Mouse (Mus musculus) limb, embryonic 13.5 days (tissue): ENCODE data around the gene Ripply2. TPM values are rescaled to one million over a fixed set of nuclear protein-coding genes. Genes with fewer than 3 reads are reported as not detected.
A peak's percentile ranks its signal among the peaks of the same experiment; 100 is the strongest.

ENCODE experiments used
- ATAC-seq: fragments of 200-750 bp; cut with Nextera tagmentation; 2 replicates; pipeline ENCODE4 v1.8.0; 2017; ENCODE audit warnings: low read depth, moderate number of reproducible peaks, moderate TSS enrichment; ENCODE audit not compliant: low FRiP score
- H3K27ac ChIP-seq: fragments of 300-500 bp; sonication (generic); 2 replicates; pipeline ENCODE4 v1.5.1; 2015; ENCODE audit warnings: inconsistent platforms, mild to moderate bottlenecking, moderate library complexity
- H3K27me3 ChIP-seq: fragments of 300-500 bp; sonication (generic); 2 replicates; pipeline ENCODE4 v1.6.1; 2015; ENCODE audit warnings: mild to moderate bottlenecking, inconsistent platforms
- H3K36me3 ChIP-seq: fragments of 300-500 bp; sonication (generic); 2 replicates; pipeline ENCODE4 v1.6.1; 2015; ENCODE audit warnings: inconsistent platforms, mild to moderate bottlenecking, moderate library complexity
- H3K4me1 ChIP-seq: fragments of 300-500 bp; sonication (generic); 2 replicates; pipeline ENCODE4 v1.6.1; 2015; ENCODE audit warnings: inconsistent platforms
- H3K4me2 ChIP-seq: fragments of 300-500 bp; sonication (generic); replicated peaks from 2 replicates; pipeline ENCODE4 v1.6.1; 2015; ENCODE audit warnings: inconsistent platforms, mild to moderate bottlenecking, moderate library complexity
- H3K4me3 ChIP-seq: fragments of 300-500 bp; sonication (generic); 2 replicates; pipeline ENCODE4 v1.5.1; 2015; ENCODE audit warnings: moderate library complexity, mild to moderate bottlenecking, inconsistent platforms
- H3K9ac ChIP-seq: fragments of 300-500 bp; sonication (generic); 2 replicates; pipeline ENCODE4 v1.6.1; 2015; ENCODE audit warnings: mild to moderate bottlenecking, inconsistent platforms
- H3K9me3 ChIP-seq: fragments of 300-500 bp; sonication (generic); 2 replicates; pipeline ENCODE4 v1.6.1; 2016; ENCODE audit warnings: inconsistent platforms
- WGBS: fragments of 180-500 bp; shearing (Covaris S2); methylation state at CpG from one replicate; pipeline ENCODE4 v1.1.7; 2015; 5-methylcytosine and 5-hydroxymethylcytosine counted together
- polyA plus RNA-seq: library from polyadenylated mRNA; unstranded; fragments of >200 nt; fragmentation: Nextera tagmentation; extraction: Ambion mirVana; gene quantifications from 2 replicates; pipeline ENCODE4 v1.2.1, GENCODE M21; 2015

Ripply2 gene
- polyA plus RNA-seq, 1 experiment from 2014 or later: not detected

DNA sequence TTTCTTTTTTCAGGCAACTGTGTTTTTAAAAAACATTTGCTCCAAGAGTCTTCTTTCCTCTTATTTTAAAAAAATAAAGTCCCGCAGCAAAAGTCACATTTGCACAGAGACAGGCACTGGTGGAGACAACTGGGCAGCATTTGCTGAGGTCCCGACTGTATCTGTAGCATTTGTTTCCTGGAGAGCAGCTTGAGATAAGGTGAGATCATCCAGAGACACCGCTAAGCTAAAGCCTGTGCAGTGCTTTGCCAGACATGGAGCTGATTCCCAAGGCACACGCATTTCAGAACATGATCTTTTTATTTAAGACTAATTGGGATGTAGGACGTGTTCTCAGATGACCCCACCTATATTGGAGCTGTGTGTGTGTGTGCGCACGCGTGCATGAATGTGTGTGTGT, 23.6 kb upstream of the Ripply2 start:
- no peak overlapping the region for H3K4me3 ChIP-seq
- no peaks in the 10 kb centered on the region for H3K27me3 ChIP-seq
- no peaks in the 10 kb centered on the region for H3K9me3 ChIP-seq
- no peak overlapping the region for H3K4me2 ChIP-seq
- ATAC-seq: no peak
- H3K9ac ChIP-seq: no peak overlapping the region
- no peaks in the 10 kb centered on the region for H3K36me3 ChIP-seq
- WGBS: 71% methylated on average over 8 of the region's 8 CpGs
- H3K4me1 ChIP-seq: 0 out of 2 replicates have a peak, but pooled peaks cover 3% of the 10 kb centered on the region
- H3K27ac ChIP-seq: no peak overlapping the region

DNA sequence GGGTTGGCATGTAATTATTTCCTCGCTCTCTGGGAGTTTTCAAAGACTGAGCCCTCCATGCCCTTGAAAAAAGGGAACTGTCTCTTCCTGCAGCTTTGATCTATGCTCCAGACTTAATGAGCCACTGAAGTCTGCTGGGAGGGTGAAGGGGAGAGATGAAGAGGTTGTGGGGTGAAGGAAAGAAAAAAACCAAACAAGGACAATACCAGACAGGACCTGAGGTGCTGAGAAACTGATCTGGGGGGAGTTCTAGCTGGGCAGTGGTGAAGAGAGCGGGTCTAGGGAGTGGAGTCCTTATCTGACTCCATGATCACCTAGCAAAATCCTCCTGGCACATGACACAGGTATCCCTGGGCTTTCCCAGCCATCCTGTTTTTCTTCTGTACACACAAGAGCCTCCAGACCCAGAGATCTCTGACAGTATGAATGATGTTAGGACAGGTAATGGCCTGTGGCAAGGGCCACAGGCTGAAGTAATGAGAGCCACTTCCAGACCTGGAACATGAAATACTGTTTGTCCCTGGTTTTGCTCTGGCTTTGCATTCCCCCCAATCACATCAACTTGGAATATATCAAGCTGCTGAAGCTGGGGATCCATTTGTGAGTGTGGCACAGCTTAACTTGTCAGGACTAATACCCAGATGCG, 18.2 kb upstream of the Ripply2 start:
- 30% methylated on average over 3 of the region's 3 CpGs for WGBS
- no peaks in the 10 kb centered on the region for H3K4me1 ChIP-seq
- ATAC-seq: no peak
- no peak overlapping the region for H3K4me2 ChIP-seq
- no peaks in the 10 kb centered on the region for H3K36me3 ChIP-seq
- no peak overlapping the region for H3K27ac ChIP-seq
- H3K4me3 ChIP-seq: no peak overlapping the region
- H3K9me3 ChIP-seq: no peaks in the 10 kb centered on the region
- H3K9ac ChIP-seq: no peak overlapping the region
- no peaks in the 10 kb centered on the region for H3K27me3 ChIP-seq

DNA sequence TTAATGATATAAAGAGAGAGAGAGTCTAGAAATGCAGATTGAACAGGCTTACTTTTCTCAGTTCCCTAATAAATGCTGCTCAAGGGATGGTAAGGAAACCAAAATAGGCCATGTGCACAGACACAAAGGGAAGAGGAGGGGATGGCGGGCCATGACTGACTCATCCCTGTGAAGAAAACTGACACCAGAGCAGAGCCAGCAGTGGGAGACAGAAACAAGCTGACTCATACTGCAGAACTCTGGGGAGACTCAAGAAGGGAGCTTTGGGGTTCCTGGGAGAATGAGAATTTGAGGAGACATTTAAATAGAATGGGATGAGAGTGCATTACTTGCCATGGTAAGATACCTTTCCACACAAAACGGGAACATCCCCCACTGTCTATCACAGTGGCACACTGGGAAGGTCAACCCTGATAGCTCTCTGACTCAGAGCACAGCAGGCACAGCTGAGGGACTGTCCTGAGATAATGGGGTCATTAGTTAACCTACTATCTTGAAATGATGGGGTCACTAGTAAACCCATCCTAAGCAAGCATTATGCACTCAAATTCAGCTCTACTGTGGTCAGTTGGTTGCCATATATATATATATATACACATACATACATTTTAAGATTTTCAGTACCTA, 15.3 kb upstream of the Ripply2 start:
- H3K27me3 ChIP-seq: no peaks in the 10 kb centered on the region
- H3K4me3 ChIP-seq: no peak overlapping the region
- ATAC-seq: no peak
- no peak overlapping the region for H3K27ac ChIP-seq
- H3K36me3 ChIP-seq: no peaks in the 10 kb centered on the region
- H3K9ac ChIP-seq: no peak overlapping the region
- no peaks in the 10 kb centered on the region for H3K4me1 ChIP-seq
- H3K9me3 ChIP-seq: no peaks in the 10 kb centered on the region
- H3K4me2 ChIP-seq: no peak overlapping the region
- 68% methylated on average over 2 of the region's 2 CpGs for WGBS

DNA sequence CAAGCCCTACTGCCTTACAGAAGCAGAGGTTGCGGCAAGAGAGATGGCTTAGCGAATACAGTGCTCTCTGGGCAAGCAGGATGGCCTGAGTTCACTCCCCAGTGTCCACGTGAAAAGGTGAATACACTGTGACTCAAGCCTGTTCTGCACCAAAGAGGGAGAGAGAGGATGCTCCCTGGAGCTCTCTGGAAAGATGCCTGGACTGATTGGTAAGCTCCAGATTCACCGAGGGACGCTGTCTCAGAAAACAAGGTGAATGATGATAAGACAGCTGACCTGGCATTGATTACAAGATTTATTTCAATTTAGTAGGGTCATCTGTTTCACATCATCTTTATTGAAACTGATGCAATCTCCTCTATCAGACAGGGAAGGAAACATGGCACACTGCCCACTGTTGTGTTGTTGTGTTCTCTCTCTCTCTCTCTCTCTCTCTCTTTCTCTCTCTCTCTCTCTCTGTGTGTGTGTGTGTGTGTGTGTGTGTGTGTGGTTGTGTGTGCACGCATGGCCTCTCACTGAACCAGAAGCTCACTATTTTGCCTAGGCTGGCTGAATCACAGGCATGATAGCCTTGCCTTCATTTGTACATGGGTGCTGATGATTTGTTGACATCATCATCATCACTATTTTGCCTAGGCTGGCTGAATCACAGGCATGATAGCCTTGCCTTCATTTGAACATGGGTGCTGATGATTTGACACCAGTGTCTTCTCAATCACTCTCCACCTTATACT, 10.5 kb upstream of the Ripply2 start:
- Histone ChIP-seq H3K36me3 (no peaks in the 10 kb centered on the region), H3K27ac (no peak overlapping the region), H3K4me2 (no peak overlapping the region), H3K4me3 (no peak overlapping the region), H3K9ac (no peak overlapping the region), H3K9me3 (no peaks in the 10 kb centered on the region), H3K4me1 (no peaks in the 10 kb centered on the region), H3K27me3 (0 out of 2 replicates have a peak, but pooled peaks cover 3% of the 10 kb centered on the region)
- no peak for ATAC-seq
- 61% methylated on average over 6 of the region's 6 CpGs for WGBS

DNA sequence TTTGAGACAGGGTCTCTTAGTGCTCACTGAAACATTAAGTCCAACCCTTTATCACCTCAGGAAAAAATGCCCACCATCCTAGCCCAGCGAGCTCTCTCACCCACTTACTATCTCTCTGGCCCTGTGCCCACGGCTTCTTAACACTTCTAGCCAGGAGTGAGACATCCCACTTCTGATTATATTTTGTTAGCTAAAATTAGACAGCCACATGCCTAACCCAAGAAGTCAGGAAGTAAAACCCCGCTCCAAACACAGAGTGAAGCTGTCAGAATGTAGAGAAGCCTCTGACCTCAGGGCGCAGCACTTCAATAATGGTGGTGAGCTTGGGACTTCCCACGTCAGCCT, 9.9 kb upstream of the Ripply2 start:
- H3K36me3 ChIP-seq: no peaks in the 10 kb centered on the region
- 62% methylated on average over 5 of the region's 5 CpGs for WGBS
- no peak overlapping the region for H3K4me3 ChIP-seq
- no peak overlapping the region for H3K9ac ChIP-seq
- 0 out of 2 replicates have a peak, but pooled peaks cover 3% of the 10 kb centered on the region for H3K27me3 ChIP-seq
- no peaks in the 10 kb centered on the region for H3K4me1 ChIP-seq
- no peak for ATAC-seq
- H3K4me2 ChIP-seq: no peak overlapping the region
- no peak overlapping the region for H3K27ac ChIP-seq
- no peaks in the 10 kb centered on the region for H3K9me3 ChIP-seq

DNA sequence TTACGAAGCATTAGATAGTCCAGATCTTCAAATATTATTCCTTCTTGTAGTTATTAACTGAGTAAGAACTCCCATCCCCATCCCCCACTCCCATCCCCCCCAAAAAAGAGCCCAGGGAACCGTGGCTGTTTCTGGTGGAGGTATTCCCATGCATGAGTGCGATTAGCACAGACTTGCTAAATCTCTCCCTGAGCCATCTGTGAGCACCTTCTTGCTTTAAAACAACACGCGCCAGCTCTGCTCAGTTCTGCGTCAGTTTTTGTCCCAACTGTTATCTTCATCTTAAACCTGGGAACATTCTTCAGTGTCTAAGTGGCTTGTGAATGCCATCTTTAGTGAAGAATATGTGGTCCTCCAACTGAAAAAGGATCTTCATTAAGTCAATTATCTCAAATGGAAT, 6.8 kb upstream of the Ripply2 start:
- Histone ChIP-seq H3K9ac (no peak overlapping the region), H3K9me3 (no peaks in the 10 kb centered on the region), H3K4me1 (no peaks in the 10 kb centered on the region), H3K27me3 (peaks cover 20% of the 10 kb centered on the region), H3K36me3 (no peaks in the 10 kb centered on the region), H3K27ac (no peak overlapping the region), H3K4me2 (no peak overlapping the region), H3K4me3 (no peak overlapping the region)
- ATAC-seq: no peak
- WGBS: 44% methylated on average over 6 of the region's 6 CpGs

DNA sequence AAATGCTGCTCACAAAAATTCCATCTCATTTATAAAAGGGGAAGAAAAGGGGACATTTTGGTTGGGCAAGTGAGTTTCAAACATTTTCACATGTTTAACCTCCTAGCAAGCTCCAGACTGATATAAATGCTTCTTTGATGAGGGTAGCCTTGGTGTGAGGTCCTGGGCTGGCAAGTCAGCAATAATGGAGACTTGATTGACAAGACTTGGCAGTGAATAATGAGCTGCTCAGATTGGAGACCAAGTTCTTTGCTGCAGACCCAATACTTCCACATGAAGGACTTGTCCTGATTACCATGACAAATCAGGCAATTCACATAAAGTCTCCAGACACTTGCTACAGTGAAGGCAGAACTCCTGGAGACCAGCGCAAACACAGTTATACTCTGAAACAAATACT, 6.4 kb upstream of the Ripply2 start:
- H3K9ac ChIP-seq: no peak overlapping the region
- H3K4me3 ChIP-seq: no peak overlapping the region
- WGBS: 84% methylated on average over 1 of the region's 1 CpGs
- H3K9me3 ChIP-seq: no peaks in the 10 kb centered on the region
- no peak overlapping the region for H3K4me2 ChIP-seq
- peaks cover 23% of the 10 kb centered on the region for H3K27me3 ChIP-seq
- no peak for ATAC-seq
- no peaks in the 10 kb centered on the region for H3K4me1 ChIP-seq
- no peak overlapping the region for H3K27ac ChIP-seq
- no peaks in the 10 kb centered on the region for H3K36me3 ChIP-seq

DNA sequence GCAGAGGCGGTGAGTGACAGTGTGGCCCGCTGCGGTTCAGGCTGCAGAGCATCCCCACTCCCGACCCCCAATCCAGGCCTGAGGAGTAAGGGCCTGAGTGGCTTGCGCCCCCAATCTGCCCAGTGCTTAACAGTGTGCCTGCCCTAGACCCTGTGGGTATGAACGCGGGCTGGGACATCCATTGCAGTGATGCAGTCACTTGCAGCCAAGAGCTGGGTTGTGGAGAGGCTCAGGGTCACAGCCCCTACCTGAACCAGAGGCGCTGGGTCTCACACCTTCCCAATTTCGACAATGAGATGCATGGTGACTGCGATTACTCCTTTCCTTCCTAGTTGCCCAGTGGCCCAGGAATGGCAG, 579 bp downstream of the Ripply2 start:
- WGBS: 3% methylated on average over 10 of the region's 10 CpGs
- ATAC-seq: no peak
- Histone ChIP-seq H3K4me2 (peak overlapping the region; percentile 86), H3K4me1 (peaks cover 11% of the 10 kb centered on the region), H3K27ac (no peak overlapping the region), H3K9me3 (no peaks in the 10 kb centered on the region), H3K36me3 (no peaks in the 10 kb centered on the region), H3K9ac (peak overlapping the region; percentile 59), H3K4me3 (peak overlapping the region; percentile 51), H3K27me3 (peaks cover 64% of the 10 kb centered on the region)

DNA sequence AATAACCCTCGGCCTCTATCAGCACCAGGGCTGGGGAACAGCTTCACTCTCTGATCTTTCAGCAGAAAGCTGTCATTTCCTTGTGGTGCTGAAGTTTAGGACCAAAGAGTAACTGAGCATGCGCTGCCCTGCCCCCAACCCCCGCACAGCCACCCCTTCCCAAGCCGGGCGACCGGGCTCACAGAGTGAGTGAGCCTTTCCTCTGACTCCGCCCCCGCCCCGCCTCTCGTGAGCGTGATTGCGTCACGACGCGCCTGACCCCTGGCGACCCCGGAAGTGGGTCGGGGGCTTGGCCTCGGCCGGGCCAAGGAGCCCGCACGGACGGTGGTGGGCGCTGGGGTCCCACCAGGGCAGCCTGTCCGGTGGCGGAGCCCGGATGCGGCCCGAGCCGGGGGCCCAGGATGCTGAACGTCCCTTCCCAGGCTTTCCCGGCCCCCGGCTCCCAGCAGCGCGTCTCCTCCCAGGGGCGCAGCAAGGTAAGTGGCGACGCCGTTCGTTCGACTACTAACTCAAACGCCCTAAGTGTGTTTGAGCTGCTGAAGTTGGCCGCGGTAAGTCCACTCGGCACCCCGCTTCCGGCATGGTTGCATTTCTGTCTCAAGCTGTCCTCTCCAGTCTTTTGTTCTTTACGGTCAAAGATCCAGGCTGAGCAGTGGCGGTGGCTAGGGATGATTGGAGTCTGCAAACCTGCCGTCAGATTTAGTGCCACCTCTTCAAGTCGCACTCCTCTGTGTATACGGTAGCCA, 6.6 kb downstream of the Ripply2 start, which contains the start of gene Cyb5r4:
Cyb5r4 (plus strand) TSS at position 237 of the 746 bp plus-strand sequence.
- no peaks in the 10 kb centered on the region for H3K36me3 ChIP-seq
- peaks cover 14% of the 10 kb centered on the region for H3K27me3 ChIP-seq
- H3K9ac ChIP-seq: peak within 1 kb of the TSS; percentile 82
- peak within 1 kb of the TSS; percentile 79 for H3K4me2 ChIP-seq
- WGBS: 1% methylated on average over 52 of the region's 52 CpGs
- peak; percentile 100 for ATAC-seq
- H3K9me3 ChIP-seq: no peaks in the 10 kb centered on the region
- peak within 1 kb of the TSS; percentile 78 for H3K4me3 ChIP-seq
- no peak within 1 kb of the TSS for H3K27ac ChIP-seq
- H3K4me1 ChIP-seq: peaks cover 11% of the 10 kb centered on the region

DNA sequence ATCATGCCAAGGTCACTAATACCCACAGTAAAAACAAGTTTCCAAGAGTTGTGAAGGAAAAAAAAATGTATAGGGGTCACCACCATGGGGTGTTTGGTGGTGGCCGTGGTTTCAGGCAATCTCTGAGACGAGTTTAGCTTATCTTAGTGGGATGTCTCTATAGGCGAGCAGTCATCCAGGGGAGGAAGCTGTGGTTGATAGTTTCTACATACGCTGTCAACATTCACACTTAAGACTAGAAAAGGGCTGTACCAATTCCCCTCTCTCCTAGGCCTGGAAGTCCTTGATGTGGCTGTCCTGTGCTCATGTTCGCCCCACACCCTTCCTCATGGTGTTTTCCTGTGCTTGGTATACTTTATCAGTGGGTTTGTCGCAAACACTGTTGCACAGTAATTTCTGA, 10.4 kb downstream of the Ripply2 start:
- no peak overlapping the region for H3K4me3 ChIP-seq
- no peaks in the 10 kb centered on the region for H3K9me3 ChIP-seq
- no peaks in the 10 kb centered on the region for H3K36me3 ChIP-seq
- WGBS: 83% methylated on average over 6 of the region's 6 CpGs
- H3K27ac ChIP-seq: no peak overlapping the region
- no peak for ATAC-seq
- H3K27me3 ChIP-seq: no peaks in the 10 kb centered on the region
- no peak overlapping the region for H3K4me2 ChIP-seq
- H3K4me1 ChIP-seq: peaks cover 11% of the 10 kb centered on the region
- H3K9ac ChIP-seq: no peak overlapping the region

DNA sequence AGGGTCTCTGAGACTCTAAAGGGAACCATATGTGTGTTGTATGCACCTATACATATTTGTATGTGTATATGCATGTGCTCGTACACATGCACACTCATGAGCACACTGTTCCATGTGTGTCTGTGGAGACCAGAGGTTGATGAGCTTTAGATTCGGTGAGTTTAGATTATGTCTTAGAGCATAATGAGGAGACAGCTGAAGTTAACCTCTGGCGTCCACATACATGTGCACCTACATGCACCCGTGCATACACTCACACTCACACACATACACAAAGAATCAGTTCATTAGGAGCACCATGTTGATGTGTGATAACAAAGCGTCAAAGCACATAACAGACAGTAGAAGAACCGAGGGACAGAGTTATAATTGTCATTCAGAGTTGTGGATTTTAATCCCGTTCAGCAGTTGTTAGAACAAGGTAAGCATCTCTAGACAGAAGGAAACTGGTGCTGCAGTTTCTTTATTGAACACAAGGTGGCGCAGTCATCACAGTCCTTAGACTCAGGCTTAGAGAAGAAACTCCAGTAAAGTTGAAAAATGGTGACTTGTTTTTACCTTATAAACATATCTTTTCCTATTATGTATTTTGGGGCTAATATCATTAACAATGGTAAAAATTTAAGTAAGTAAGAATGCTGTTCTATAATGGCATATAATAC, 12.2 kb downstream of the Ripply2 start:
- H3K36me3 ChIP-seq: no peaks in the 10 kb centered on the region
- WGBS: 45% methylated on average over 8 of the region's 8 CpGs
- H3K27me3 ChIP-seq: no peaks in the 10 kb centered on the region
- H3K4me3 ChIP-seq: no peak overlapping the region
- no peak overlapping the region for H3K4me2 ChIP-seq
- ATAC-seq: peak; percentile 69; the same call in 1 of the 2 replicates
- H3K27ac ChIP-seq: no peak overlapping the region
- peaks cover 10% of the 10 kb centered on the region for H3K4me1 ChIP-seq
- no peaks in the 10 kb centered on the region for H3K9me3 ChIP-seq
- H3K9ac ChIP-seq: no peak overlapping the region
